Mouse (Mus musculus): ENCODE measurements around the gene Fam129b.
A peak's percentile ranks its signal among the peaks of the same experiment; 100 is the strongest.

Fam129b gene

GRCm38 (mm10) chr2:32894097-32894496 lies 18.2 kb downstream of the Fam129b start:
- DNase-seq: no peak

- DNase-seq: no peak
These were observed 19.7 kb downstream of the Fam129b start for GRCm38 (mm10) chr2:32895606-32896106.

- no peak for DNase-seq
These were observed 20.7 kb downstream of the Fam129b start for GRCm38 (mm10) chr2:32896507-32897147.

DNA sequence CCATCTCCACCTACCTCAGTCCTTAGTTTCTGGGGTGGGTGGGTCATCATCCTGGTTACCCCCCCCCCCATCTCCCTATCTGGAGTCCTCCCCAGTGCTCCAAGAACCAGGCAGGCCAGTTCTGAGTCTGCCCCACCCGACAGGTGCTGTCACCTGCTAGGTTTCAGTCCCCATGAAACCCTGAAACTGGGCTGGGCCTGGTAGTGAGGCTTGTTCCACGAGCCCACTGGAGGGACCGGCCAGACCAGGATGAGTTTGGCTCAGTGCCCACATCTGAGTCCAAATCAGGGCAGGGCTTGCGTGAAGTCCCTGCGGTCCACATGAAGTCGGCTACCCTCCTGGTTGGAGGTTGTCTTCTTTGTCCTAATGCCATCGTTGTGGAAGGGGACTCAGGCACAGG lies 23.1 kb downstream of the Fam129b start:
- no peak for DNase-seq

- DNase-seq: no peak
These were observed 26.2 kb downstream of the Fam129b start for GRCm38 (mm10) chr2:32902126-32902525.

DNA sequence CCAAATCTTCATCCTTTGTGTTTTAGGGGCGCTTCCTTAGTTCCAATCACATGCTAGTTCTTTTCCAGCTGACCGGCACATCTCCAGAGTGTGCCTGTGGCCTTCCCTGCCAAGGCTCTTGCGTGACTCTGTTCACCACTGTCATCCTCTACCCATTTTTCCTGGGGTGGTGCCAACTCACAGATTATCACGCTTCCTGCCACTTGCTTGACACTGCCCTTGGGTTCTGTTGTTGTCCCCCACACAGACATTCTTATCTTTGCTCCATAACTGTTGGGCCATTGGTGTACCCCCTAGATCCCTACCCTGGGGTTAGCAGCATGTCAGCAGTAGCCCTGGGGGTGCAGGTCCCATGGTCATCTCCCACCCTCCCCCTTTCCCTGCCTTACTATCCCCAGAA lies 27.6 kb downstream of the Fam129b start:
- no peak for DNase-seq

- no peak for DNase-seq
These were observed 28.7 kb downstream of the Fam129b start for GRCm38 (mm10) chr2:32904637-32905036.

DNA sequence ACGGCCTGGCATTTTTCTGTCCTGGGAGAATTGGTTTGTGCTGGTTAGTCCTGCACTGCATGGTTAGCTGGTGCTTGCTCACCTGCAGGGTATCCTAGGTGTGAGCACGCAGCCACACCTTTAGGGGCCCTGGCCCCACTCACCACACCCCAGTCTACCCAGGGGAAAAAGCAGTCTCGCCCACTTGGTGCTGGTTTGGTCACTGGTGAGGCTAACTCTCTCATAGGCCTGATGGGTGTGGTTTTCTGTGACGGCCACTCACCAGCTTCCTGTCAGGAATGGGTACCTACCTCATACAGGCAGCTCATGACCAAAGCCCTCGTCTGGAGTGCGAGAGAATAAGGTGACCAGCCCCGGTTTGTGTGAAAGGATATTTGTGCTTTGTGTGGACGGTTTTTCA lies 29.4 kb downstream of the Fam129b start:
- no peak for DNase-seq

DNA sequence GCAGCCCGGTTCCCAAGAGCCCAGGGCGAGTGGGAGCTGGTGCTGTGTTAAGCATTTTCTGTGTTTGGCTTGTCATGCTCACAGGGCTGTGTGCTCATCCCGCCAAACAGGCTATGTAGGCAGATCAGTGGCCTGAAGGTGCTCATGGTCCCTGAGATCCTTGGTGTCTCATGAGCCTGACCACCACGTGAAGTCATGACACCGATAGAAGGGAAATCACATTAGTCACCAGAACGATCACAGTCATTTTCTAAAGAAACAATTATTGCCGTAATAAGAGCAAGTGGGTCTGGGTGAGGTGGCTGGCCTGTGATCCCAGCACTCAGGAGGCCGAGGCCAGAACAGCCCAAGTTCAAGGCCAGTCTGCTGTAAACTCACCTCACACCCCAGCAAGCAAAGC lies 31.5 kb downstream of the Fam129b start:
- no peak for DNase-seq

- no peak for DNase-seq
These were observed 32.4 kb downstream of the Fam129b start for GRCm38 (mm10) chr2:32908272-32908671.

GRCm38 (mm10) chr2:32908796-32909195 lies 32.9 kb downstream of the Fam129b start:
- DNase-seq: no peak

DNA sequence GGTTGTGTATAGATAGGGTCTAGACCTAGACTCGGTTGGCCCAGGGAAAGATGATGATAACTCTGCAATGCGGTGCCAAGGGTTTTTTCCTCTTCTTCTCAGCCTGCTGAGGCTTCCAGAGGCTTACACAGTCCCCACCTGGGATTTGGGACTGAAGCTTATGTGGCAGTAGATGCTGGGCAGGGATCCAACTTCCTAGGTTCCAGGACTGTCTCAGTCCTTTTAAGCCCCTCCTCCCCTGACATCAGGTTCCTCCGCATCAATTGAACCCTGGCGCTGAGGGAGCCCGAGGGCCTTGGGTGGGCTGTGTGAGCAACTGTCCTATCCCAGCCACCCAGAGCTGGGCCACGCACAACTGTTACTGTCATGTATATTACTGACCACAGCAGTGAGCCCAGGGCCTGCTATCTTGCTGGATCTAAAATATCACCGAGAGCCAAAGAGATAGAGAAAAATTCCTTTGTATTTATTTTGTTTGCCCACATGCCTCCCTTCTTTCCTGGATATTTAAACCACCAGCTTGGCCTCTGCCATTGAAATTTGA lies 35.8 kb downstream of the Fam129b start:
- DNase-seq: no peak

- peak; percentile 82 for DNase-seq
These were observed 36.4 kb downstream of the Fam129b start for GRCm38 (mm10) chr2:32912210-32912804.

DNA sequence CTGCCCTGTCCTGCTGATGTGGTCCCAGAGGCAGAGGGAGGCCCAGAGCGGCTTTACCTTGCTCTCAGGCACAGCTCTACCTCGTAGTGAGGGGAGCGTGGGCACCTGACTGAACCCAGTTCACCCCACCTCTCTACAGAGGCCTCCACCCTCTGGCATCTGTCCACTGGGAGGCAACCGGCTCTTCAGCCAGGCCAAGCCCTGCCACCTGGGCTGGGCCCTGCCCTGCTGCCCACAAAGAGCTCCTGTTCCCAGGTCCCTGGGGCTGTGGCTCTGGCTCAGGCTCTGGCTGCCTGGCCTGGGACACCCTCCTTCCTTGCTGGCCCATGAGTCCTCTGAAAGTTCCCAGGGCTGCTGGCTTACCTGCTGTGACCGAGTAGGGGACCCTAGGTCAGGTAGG lies 38.4 kb downstream of the Fam129b start:
- no peak for DNase-seq

DNA sequence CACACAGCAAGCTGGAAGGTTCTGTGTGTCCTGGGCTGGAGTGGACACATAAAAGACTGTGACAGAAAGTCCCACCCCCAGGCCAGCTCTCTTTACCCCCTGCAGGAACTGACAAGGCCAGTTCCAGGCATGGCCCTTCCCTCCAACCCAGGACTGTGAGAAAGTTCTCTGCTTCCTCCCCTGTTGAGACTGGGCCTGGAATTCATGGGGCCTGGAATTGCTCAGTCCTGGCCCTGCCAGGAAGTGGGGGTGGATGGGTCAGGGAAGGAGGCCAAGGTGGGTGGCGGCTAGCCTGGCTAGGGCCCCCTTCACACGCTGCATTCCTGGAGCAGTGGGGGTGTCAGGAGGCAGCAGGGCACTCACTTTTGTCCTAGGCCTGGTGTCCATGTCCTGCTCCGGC lies 39.0 kb downstream of the Fam129b start:
- no peak for DNase-seq

- DNase-seq: no peak
These were observed 41.6 kb downstream of the Fam129b start for GRCm38 (mm10) chr2:32917526-32917925.

DNA sequence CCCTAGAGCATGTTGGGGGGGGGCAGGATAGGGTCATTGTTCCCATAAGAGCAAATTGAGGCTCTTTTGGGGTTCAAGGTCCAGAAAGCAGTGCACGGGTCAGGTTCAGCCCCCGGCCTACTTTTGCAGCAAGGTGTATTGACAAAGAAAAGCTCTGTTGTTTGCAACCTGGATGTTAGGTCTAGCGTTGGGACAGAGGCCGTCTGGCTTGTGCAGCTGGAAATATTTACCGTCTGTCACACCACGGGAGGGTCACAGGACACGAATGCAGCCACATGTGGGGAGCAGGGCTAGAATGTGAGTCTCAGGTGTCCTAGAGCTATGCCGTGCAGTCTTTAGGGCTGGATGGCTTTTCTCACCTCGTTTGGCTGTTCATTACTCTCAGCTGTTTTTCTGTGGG lies 42.5 kb downstream of the Fam129b start:
- no peak for DNase-seq

DNA sequence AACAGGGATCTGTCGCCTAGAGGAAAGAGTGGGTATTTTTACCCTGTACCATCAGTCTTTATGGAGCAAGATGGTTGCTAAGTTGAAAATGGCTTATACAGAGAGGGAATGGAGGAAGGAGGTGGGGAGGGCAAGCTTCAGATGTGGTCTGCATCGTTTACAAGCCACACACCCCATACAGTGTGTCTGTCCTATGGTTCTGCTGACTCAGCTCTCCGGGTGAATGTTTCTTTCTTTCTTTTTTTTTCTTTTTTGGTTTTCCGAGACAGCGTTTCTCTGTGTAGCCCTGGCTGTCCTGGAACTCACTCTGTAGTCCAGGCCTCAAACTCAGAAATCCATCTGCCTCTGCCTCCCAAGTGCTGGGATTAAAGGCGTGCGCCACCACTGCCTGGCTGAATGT lies 45.3 kb downstream of the Fam129b start:
- no peak for DNase-seq

DNA sequence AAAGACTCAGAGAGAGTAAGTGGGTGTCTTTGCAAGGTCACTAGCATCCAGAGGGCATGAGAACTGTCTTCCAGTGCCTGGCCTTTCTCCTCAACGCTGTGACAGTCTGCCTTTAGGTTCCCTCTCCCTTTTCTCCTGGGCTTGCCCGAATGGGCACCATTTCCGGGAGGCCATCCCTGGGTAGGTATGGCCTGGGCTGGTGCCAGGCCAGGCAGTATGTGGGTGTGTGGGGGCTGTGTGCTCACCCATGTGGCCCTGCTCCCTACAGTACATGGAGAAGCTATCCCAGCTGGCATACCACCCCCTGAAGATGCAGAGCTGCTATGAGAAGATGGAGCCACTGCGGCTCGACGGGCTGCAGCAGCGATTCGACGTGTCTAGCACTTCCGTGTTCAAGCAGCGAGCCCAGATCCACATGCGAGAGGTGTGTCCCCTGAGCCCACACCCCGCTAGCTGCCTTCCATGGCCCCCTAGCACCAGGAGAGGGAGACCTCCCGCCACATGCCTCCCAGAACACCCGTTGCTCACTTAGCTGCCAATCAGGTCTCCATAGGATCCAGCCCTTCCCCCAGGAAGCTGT lies 46.0 kb downstream of the Fam129b start:
- no peak for DNase-seq

DNA sequence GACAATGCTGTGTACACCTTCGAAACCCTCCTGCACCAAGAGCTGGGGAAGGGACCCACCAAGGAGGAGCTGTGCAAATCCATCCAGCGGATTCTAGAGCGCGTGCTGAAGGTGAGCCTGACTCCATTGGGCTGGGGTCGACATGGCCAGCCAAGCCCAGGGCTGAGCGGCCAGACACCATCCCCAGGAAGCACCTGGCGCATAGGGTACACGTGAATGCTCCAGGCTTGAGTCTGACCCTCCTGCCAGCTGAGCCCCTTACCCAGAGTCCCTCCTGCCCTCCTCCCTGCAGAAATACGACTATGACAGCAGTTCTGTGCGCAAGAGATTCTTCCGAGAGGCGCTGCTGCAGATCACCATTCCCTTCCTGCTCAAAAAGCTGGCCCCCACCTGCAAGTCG lies 46.6 kb downstream of the Fam129b start:
- DNase-seq: no peak

- DNase-seq: no peak
These were observed 47.8 kb downstream of the Fam129b start for GRCm38 (mm10) chr2:32923551-32924250.

- no peak for DNase-seq
These were observed 48.5 kb downstream of the Fam129b start for GRCm38 (mm10) chr2:32924306-32924844.

Data from thymus, postnatal 25 days (tissue).